Mouse (Mus musculus): ENCODE measurements around the gene Kcnc4.

DNA sequence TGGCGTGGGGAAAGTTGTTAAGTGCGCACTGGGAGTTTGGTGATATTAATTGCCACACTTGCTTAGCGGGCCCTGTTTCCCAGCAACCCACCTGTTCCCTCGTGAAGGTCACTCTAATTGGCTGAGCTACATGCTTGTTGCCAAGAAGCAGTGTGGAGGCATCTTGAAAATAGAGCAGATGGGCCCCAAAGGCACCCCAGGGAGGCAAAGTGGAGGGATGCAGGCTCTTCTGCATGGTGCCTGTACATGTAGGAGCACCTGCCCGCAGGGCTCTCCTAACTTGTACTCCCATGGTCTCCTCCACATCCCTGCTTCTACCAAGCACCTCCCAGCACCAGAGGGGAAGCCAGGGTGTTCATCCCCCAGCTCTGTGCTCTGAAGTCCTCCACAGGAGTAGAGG, 15.5 kb downstream of the Kcnc4 start:
- no peak for TF ChIP-seq CTCF (IDR thresholded peaks at IDR 0.05; ENCODE audit: extremely low read depth, insufficient read length, insufficient replicate concordance, low read depth, low read length)
- no peak for TF ChIP-seq POLR2A (IDR thresholded peaks at IDR 0.05; ENCODE audit: low read depth, low read length)
